Mouse (Mus musculus): ENCODE data around the gene Gna12. TPM values are rescaled to one million over a fixed set of nuclear protein-coding genes. Genes with fewer than 3 reads are reported as not detected.

Gna12 gene
- total and polyA plus RNA-seq, 3 experiments = 46.0 to 55.2 TPM; not detected in 1

- TF ChIP-seq POLR2AphosphoS2 (IDR thresholded peaks at IDR 0.05; ENCODE audit: low read length) (peak; percentile 41; the same call in 1 of the 2 replicates), GATA1 (IDR thresholded peaks at IDR 0.05; ENCODE audit: low read depth, low read length) (peak; percentile 46; the same call in 1 of the 2 replicates), TBP (IDR thresholded peaks at IDR 0.05; ENCODE audit: low read depth, low read length) (peak; percentile 52), SMC3 (IDR thresholded peaks at IDR 0.05; ENCODE audit: low read depth, low read length) (peak; percentile 78), HCFC1 (IDR thresholded peaks at IDR 0.05; ENCODE audit: low read depth, low read length) (peak; percentile 77)
Observed at GRCm38 (mm10) chr5:140749062-140749875, 81.0 kb downstream of the Gna12 start (continued).

DNA sequence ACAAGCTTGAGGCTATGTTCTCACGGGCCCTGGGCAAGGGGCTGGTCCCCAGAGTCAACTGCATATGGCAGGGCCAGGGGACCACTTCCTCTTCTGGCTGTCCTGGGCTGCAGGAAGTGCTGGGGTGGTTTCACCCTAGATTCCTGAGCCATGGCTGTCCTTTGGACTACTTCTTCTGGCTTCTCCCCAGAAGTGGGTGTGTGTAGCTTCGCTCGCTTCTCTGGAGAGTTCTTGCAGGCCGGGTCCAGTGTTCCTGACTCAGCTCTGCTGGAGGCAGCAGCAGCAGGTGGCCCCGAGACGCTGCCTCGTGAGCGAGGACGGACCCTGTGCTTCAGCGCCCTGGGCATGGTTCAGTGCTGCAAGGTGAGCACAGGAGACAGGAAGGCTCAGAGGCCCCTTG is 81.8 kb downstream of the Gna12 start:
- Histone ChIP-seq H3K9ac (ENCODE audit: control insufficient read depth, low read depth, low read length, poor library complexity, severe bottlenecking) (no peak overlapping the region), H3K36me3 (ENCODE audit: control insufficient read depth in 1 of 2, insufficient read depth in 2 of 2, low read length in 2 of 2) (peaks cover 0 to 3% of the 10 kb centered on the region in 2 experiments; a peak in 1 of 4 replicates), H3K27ac (ENCODE audit: control insufficient read depth, low read depth, low read length) (no peak overlapping the region), H3K4me1 (ENCODE audit: control insufficient read depth in 1 of 2, insufficient read depth in 2 of 2, low read length in 2 of 2) (peaks cover 0 to 14% of the 10 kb centered on the region in 2 experiments; a peak in 2 of 4 replicates), H3K79me2 (ENCODE audit: control insufficient read depth, insufficient read depth, low read length, poor library complexity) (no peaks in the 10 kb centered on the region), H3K27me3 (ENCODE audit: control insufficient read depth in 1 of 2, insufficient read depth in 2 of 2, low read length in 2 of 2) (no peaks in the 10 kb centered on the region), H3K9me3 (replicated peaks; ENCODE audit: insufficient read depth, low read length) (no peaks in the 10 kb centered on the region), H3K4me3 (ENCODE audit: control insufficient read depth in 1 of 2, insufficient read depth in 1 of 2, low read depth in 2 of 2, low read length in 2 of 2) (no peak overlapping the region)
- DNase-seq (ENCODE audit: low read depth, low spot score) = peak; percentile 35
- TF ChIP-seq E2F4 (IDR thresholded peaks at IDR 0.05; ENCODE audit: borderline replicate concordance, low read depth, low read length) (no peak), NELFE (IDR thresholded peaks at IDR 0.05; ENCODE audit: low read depth, low read length) (no peak), POLR2AphosphoS2 (IDR thresholded peaks at IDR 0.05; ENCODE audit: low read length) (no peak)

- peak; percentile 25 for DNase-seq (ENCODE audit: low read depth, low spot score)
- TF ChIP-seq POLR2AphosphoS2 (IDR thresholded peaks at IDR 0.05; ENCODE audit: low read length) (no peak), SIN3A (IDR thresholded peaks at IDR 0.05; ENCODE audit: low read length) (no peak), ZNF384 (IDR thresholded peaks at IDR 0.05; ENCODE audit: low read depth, low read length) (no peak), SMC3 (IDR thresholded peaks at IDR 0.05; ENCODE audit: low read depth, low read length) (peak; percentile 35; the same call in 1 of the 2 replicates), ZMIZ1 (IDR thresholded peaks at IDR 0.05; ENCODE audit: low read depth, low read length) (no peak), NELFE (IDR thresholded peaks at IDR 0.05; ENCODE audit: low read depth, low read length) (no peak), USF1 (IDR thresholded peaks at IDR 0.05; ENCODE audit: low read depth, low read length) (no peak), TCF12 (IDR thresholded peaks at IDR 0.05; ENCODE audit: low read depth, low read length) (no peak), TBP (IDR thresholded peaks at IDR 0.05; ENCODE audit: low read depth, low read length) (no peak), CTCF (IDR thresholded peaks at IDR 0.05 in 2 of 3, conservative IDR thresholded peaks at IDR 0.05 in 1 of 3; ENCODE audit: control insufficient read depth in 1 of 3, insufficient read depth in 1 of 3, low read depth in 2 of 3, low read length in 3 of 3, poor library complexity in 1 of 3, severe bottlenecking in 1 of 3) (peak; percentile 15 to 59 (median 40); a peak in 5 of 6 replicates)
- Histone ChIP-seq H3K9ac (ENCODE audit: control insufficient read depth, low read depth, low read length, poor library complexity, severe bottlenecking) (no peak overlapping the region), H3K27ac (ENCODE audit: control insufficient read depth, low read depth, low read length) (no peak overlapping the region), H3K36me3 (ENCODE audit: control insufficient read depth in 1 of 2, insufficient read depth in 2 of 2, low read length in 2 of 2) (no peaks in the 10 kb centered on the region), H3K27me3 (ENCODE audit: control insufficient read depth in 1 of 2, insufficient read depth in 2 of 2, low read length in 2 of 2) (no peaks in the 10 kb centered on the region), H3K79me2 (ENCODE audit: control insufficient read depth, insufficient read depth, low read length, poor library complexity) (no peaks in the 10 kb centered on the region), H3K4me1 (ENCODE audit: control insufficient read depth in 1 of 2, insufficient read depth in 2 of 2, low read length in 2 of 2) (peaks cover 0 to 4% of the 10 kb centered on the region in 2 experiments; a peak in 2 of 4 replicates), H3K4me3 (ENCODE audit: control insufficient read depth in 1 of 2, insufficient read depth in 1 of 2, low read depth in 2 of 2, low read length in 2 of 2) (no peak overlapping the region), H3K9me3 (replicated peaks; ENCODE audit: insufficient read depth, low read length) (no peaks in the 10 kb centered on the region)
Observed at GRCm38 (mm10) chr5:140743706-140744131, 86.5 kb downstream of the Gna12 start.

Measured in MEL (cell line).